Mouse (Mus musculus): ENCODE data around the gene Slc25a5.
"Not testable (repeated sequence)": the region's sequence is repeated elsewhere in the genome, so short reads cannot be mapped to it uniquely, and the experiment has no call there.

Gene Slc25a5

GRCm38 (mm10) chrX:36795424-36796162, at the start of gene Slc25a5:
Slc25a5 (plus strand) TSS chrX:36795651.
- DNase-seq (ENCODE audit: low read depth, low spot score): peak; percentile 82

DNA sequence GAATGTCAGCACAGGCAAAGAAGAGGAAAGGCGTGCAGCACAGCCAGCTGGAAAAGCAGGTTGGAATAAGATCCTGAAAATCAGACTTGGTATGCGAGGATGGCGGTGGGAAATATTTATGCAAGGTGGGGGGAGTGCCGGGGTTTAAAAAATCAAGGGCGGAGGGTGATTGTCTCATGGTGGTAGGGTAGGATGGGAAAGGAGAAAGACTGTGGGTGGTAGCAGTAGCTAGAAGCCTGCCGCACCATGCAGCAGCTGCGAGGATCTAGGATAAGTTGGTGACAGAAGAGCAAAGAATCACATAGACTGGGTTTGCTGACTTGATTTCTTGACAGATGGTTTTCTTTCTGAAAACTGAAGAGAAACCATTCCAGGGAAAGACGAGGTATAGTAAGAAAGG, 48.7 kb upstream of the Slc25a5 start:
- no peak for DNase-seq (ENCODE audit: low read depth, low spot score)

GRCm38 (mm10) chrX:36748573-36748972, 46.9 kb upstream of the Slc25a5 start:
- no peak for DNase-seq (ENCODE audit: low read depth, low spot score)

GRCm38 (mm10) chrX:36749281-36749785, 46.1 kb upstream of the Slc25a5 start:
- no peak for DNase-seq (ENCODE audit: low read depth, low spot score)

GRCm38 (mm10) chrX:36750591-36750990, 44.9 kb upstream of the Slc25a5 start:
- no peak for DNase-seq (ENCODE audit: low read depth, low spot score)

GRCm38 (mm10) chrX:36752586-36752985, 42.9 kb upstream of the Slc25a5 start:
- no peak for DNase-seq (ENCODE audit: low read depth, low spot score)

GRCm38 (mm10) chrX:36757796-36758472, 37.5 kb upstream of the Slc25a5 start:
- no peak for DNase-seq (ENCODE audit: low read depth, low spot score)

DNA sequence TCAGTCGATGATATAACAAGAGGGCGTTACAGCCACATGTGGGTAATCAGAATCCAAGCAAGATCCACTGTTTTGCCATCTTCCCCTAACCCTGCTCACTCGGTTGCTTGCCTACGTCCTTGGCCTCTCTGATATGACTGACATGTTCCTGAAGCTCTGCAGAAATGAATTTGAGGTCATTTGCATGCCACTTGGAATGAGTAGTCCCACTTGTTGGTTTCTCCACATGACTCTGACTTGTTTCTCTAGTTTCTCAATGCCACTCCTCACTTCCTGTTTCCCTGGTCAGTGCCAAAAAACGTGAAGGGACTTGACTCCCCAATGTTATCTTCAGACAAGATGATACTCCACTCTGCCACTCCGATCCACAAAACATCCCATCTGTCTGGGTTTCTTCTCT, 36.9 kb upstream of the Slc25a5 start:
- no peak for DNase-seq (ENCODE audit: low read depth, low spot score)

DNA sequence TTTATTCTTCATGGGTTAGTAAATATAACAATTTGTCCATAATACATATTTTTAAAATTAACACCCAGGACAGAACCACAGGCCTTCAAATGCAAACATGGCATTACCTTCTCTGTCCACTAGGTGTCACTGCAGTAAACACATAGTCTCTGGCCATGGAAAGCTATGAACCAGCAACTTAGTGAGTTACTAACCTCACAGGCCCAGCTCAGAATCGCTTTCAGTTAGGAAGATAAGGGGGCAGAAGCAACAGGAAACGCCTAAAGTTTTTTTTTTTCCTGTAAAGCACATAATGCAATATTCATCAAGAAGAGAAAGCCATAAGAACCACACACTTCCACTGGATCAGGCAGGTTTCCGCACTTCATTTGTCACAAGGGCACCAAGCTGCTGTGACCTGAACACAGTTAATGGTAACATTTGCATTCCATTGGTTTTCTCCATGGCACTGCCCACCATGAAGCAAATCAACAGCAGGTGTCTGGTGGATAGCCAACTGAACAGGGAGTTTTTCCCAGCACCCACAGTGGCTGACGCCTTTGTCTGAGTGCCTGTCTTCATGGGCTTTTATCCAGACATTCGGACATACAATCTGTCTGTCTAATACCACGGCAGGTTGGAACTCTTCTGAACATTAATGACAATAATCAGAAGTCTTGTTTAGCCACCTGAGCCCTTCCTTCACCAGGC, 34.4 kb upstream of the Slc25a5 start:
- DNase-seq (ENCODE audit: low read depth, low spot score): peak; percentile 60

DNA sequence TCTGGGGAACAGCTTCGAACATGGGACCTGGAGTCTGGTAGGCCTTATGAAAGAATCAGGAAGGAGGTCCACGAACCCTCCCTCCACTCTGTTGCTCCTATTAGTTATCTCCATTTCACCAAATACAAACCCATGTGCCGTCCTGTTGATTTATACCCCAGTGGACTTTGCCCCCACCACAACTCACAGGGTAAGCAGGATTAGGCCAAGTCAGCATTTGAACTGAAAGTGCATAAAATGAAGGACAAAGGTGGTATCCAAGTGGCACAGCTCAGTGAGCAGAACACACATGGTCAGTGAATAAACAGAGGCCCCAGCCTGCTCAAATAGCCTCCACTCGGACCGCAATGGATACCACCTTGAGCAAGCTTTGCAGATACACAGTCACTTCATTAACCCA, 33.2 kb upstream of the Slc25a5 start:
- no peak for DNase-seq (ENCODE audit: low read depth, low spot score)

GRCm38 (mm10) chrX:36762894-36763293, 32.6 kb upstream of the Slc25a5 start:
- DNase-seq (ENCODE audit: low read depth, low spot score): no peak

- DNase-seq (ENCODE audit: low read depth, low spot score): peak; percentile 19
Observed at GRCm38 (mm10) chrX:36763298-36763933, 32.0 kb upstream of the Slc25a5 start.

DNA sequence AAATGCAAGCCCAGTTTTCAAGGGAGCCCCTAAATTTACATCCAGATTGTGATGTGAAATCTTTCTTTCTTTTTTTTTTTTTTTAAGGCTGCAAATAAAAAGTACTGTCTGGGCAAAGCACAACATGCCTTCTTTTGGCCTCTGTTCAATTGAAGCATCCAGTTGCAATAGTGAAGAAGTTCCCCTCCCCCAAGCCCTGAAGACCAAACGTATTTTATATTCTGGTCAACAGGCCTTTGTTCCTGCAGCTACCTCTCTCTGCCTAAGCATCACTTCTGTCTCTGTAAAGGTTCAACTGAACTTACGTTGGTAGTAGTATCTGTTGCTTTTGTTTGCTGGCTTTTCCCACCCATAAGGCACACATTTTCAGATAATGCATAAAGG, 31.5 kb upstream of the Slc25a5 start:
- DNase-seq (ENCODE audit: low read depth, low spot score): no peak

DNA sequence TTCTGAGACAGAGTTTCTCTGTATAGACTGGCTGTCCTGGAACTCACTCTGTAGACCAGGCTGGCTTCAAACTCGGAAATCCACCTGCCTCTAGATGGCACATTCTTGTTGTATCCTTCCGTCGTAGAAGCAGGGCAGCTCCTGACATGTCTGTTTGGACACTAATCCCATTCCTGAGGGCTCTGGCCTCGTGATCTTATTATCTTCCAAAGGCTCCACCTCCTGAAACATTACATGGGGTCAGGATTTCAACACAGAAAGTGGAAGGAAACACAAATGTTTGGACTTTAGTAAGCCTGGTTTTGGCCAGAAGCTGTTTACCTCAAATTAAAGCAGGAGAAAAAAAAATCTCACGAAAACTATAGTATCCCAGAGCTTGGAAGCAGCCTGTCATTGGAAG, 28.1 kb upstream of the Slc25a5 start:
- DNase-seq (ENCODE audit: low read depth, low spot score): no peak

DNA sequence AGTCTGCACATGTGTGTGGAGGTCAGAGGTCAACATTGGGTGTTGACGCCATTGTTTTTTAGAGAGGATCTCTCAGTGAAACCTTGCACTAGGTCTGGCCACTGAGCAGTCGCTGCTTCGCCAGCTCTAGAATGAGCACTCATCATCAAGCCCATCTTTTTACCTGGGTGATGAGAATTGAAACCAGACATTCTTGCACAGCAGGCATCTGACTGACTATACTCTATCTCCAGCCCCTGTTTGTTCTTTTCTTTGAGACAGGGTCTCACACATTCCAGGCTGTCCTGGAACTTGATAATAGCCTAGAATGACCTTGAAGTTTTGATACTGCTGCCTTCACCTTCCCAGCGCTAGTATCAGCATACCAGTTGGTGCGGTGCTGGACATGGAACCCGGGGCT, 22.9 kb upstream of the Slc25a5 start:
- peak; percentile 53 for DNase-seq (ENCODE audit: low read depth, low spot score)

GRCm38 (mm10) chrX:36775520-36775919, 19.9 kb upstream of the Slc25a5 start:
- peak; percentile 70 for DNase-seq (ENCODE audit: low read depth, low spot score)

DNA sequence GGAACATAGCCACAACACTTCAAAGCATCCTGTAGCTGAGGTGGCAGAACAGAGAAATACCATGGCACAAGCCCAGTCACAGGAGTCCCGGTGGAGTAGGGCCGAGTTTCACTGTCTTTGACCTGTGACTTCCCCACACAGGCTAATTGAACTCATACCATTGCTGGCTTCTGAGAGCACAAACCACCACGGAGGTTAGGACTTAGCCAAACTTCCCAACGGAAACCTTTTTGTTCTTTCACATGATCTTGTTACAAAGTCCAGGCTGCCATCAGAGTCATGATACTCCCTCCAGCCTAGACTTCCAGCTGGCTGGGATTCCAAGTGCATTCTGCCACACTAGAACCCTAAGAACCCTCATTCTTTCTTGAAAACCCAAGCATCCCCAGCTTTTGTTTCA, 17.8 kb upstream of the Slc25a5 start:
- DNase-seq (ENCODE audit: low read depth, low spot score): no peak

DNA sequence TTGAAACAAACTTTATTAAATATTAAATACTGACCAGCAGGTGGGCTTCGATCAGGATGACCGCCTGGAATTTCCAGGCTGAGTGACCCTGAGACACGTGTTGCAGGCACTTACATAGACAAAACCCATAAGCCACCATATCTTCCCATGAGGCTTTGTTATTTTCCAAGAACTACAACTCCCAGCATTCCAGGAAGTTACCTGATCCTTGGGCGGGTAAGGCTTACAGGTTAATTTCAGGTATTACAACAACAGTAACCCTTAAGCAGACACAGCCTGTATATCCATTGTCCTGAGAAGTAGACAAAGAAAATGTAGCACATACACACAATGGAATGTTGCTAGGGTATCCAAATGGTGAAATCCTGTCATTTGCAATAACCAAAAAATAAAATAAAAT, 6.1 kb upstream of the Slc25a5 start:
- no peak for DNase-seq (ENCODE audit: low read depth, low spot score)

GRCm38 (mm10) chrX:36794571-36794970, 880 bp upstream of the Slc25a5 start:
- DNase-seq (ENCODE audit: low read depth, low spot score): peak; percentile 73

GRCm38 (mm10) chrX:36796163-36796581, 721 bp downstream of the Slc25a5 start:
- DNase-seq (ENCODE audit: low read depth, low spot score): peak; percentile 80

DNA sequence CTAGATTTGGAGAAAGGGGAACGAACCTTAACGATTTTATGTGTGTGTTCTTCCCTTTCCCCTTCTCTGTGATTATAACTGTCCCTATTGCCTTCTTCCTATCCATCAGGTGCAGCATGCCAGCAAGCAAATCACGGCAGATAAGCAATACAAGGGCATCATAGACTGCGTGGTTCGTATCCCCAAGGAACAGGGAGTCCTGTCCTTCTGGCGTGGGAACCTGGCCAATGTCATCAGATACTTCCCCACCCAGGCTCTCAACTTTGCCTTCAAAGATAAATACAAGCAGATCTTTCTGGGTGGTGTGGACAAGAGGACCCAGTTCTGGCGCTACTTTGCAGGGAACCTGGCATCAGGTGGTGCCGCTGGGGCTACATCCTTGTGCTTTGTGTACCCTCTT, 1.3 kb downstream of the Slc25a5 start:
- not testable (repeated sequence) for DNase-seq (ENCODE audit: low read depth, low spot score)
